Mouse (Mus musculus) olfactory bulb, adult 2 months (tissue): ENCODE measurements around the gene Enpep. TPM values are rescaled to one million over a fixed set of nuclear protein-coding genes. Genes with fewer than 3 reads are reported as not detected.

Experiments used
- H3K27ac ChIP-seq: fragments of 200-500 bp; 2 replicates; pipeline ENCODE4 v1.5.1; 2012; ENCODE audit warnings: low read depth, low read length; ENCODE audit not compliant: insufficient read depth
- H3K4me1 ChIP-seq: fragments of 200-500 bp; 2 replicates; pipeline ENCODE4 v1.6.1; 2012; ENCODE audit warnings: low read length; ENCODE audit not compliant: control insufficient read depth, insufficient read depth
- H3K4me3 ChIP-seq: fragments of 200-500 bp; 2 replicates; pipeline ENCODE4 v1.5.1; 2012; ENCODE audit warnings: mild to moderate bottlenecking, low read depth, low read length, moderate library complexity; ENCODE audit not compliant: insufficient read depth
- CTCF ChIP-seq: fragments of 200-500 bp; IDR thresholded peaks from 2 replicates; pipeline ENCODE4 v1.5.1; 2012; ENCODE audit warnings: low read depth, mild to moderate bottlenecking, low read length, moderate library complexity; ENCODE audit not compliant: insufficient read depth
- POLR2A ChIP-seq: fragments of 200-500 bp; IDR thresholded peaks from 2 replicates; pipeline ENCODE4 v1.6.1; 2012; ENCODE audit warnings: mild to moderate bottlenecking, low read depth, low read length, moderate library complexity; ENCODE audit not compliant: insufficient read depth
- WGBS: fragments of 180-500 bp; shearing (Covaris S2); methylation state at CpG from one replicate; pipeline ENCODE4 v1.1.7; 2018; 5-methylcytosine and 5-hydroxymethylcytosine counted together
- polyA plus RNA-seq: library from polyadenylated mRNA; stranded (reverse); fragments of >200 nt; gene quantifications from 2 replicates; pipeline ENCODE4 v1.2.4, GENCODE M21; 2012; ENCODE audit warnings: low replicate concordance; ENCODE audit not compliant: missing spikeins, insufficient read depth, insufficient read length

Gene Enpep
- polyA plus RNA-seq, 1 experiment, result not detected

- no peak for TF ChIP-seq POLR2A
- no peak for TF ChIP-seq CTCF
- H3K4me3 ChIP-seq, result no peak overlapping the region
- 9% methylated on average over 24 of the region's 24 CpGs for WGBS
These were observed 111.7 kb downstream of the Enpep start for GRCm38 (mm10) chr3:129220681-129221379.

GRCm38 (mm10) chr3:129220086-129220670, 112.3 kb downstream of the Enpep start:
- no peak overlapping the region for H3K27ac ChIP-seq
- 6% methylated on average over 7 of the region's 7 CpGs for WGBS
- no peak overlapping the region for H3K4me3 ChIP-seq
- TF ChIP-seq CTCF, result no peak
- no peak for TF ChIP-seq POLR2A
- H3K4me1 ChIP-seq, result no peaks in the 10 kb centered on the region

More at GRCm38 (mm10) chr3:129220681-129221379, 111.7 kb downstream of the Enpep start:
- Histone ChIP-seq H3K27ac (no peak overlapping the region), H3K4me1 (no peaks in the 10 kb centered on the region)

Other genes starting within 250 kb of the Enpep start
- gene Pitx2, start 132.8 kb downstream of the Enpep start, polyA plus RNA-seq, result not detected in 2 replicates
- gene Elovl6, start 199.6 kb upstream of the Enpep start, polyA plus RNA-seq, result 155 TPM in 1 of 2 replicates, not detected in the other